Mouse (Mus musculus) olfactory bulb, adult 2 months (tissue): ENCODE data around the gene Tspyl1. TPM values are rescaled to one million over a fixed set of nuclear protein-coding genes. Genes with fewer than 3 reads are reported as not detected.
"Not testable (repeated sequence)": the region's sequence is repeated elsewhere in the genome, so short reads cannot be mapped to it uniquely, and the experiment has no call there.

ENCODE experiments used
- H3K27ac ChIP-seq: fragments of 200-500 bp; 2 replicates; pipeline ENCODE4 v1.5.1; 2012; ENCODE audit warnings: low read depth, low read length; ENCODE audit not compliant: insufficient read depth
- H3K4me1 ChIP-seq: fragments of 200-500 bp; 2 replicates; pipeline ENCODE4 v1.6.1; 2012; ENCODE audit warnings: low read length; ENCODE audit not compliant: control insufficient read depth, insufficient read depth
- H3K4me3 ChIP-seq: fragments of 200-500 bp; 2 replicates; pipeline ENCODE4 v1.5.1; 2012; ENCODE audit warnings: mild to moderate bottlenecking, low read depth, low read length, moderate library complexity; ENCODE audit not compliant: insufficient read depth
- CTCF ChIP-seq: fragments of 200-500 bp; IDR thresholded peaks from 2 replicates; pipeline ENCODE4 v1.5.1; 2012; ENCODE audit warnings: low read depth, mild to moderate bottlenecking, low read length, moderate library complexity; ENCODE audit not compliant: insufficient read depth
- POLR2A ChIP-seq: fragments of 200-500 bp; IDR thresholded peaks from 2 replicates; pipeline ENCODE4 v1.6.1; 2012; ENCODE audit warnings: mild to moderate bottlenecking, low read depth, low read length, moderate library complexity; ENCODE audit not compliant: insufficient read depth
- WGBS: fragments of 180-500 bp; shearing (Covaris S2); methylation state at CpG from one replicate; pipeline ENCODE4 v1.1.7; 2018; 5-methylcytosine and 5-hydroxymethylcytosine counted together
- polyA plus RNA-seq: library from polyadenylated mRNA; stranded (reverse); fragments of >200 nt; gene quantifications from 2 replicates; pipeline ENCODE4 v1.2.4, GENCODE M21; 2012; ENCODE audit warnings: low replicate concordance; ENCODE audit not compliant: missing spikeins, insufficient read depth, insufficient read length

Tspyl1 gene
- polyA plus RNA-seq, 1 experiment: not detected

- TF ChIP-seq POLR2A (no peak), CTCF (no peak)
- H3K4me1 ChIP-seq: no peaks in the 10 kb centered on the region
- H3K4me3 ChIP-seq: no peak overlapping the region
- WGBS: 60% methylated on average over 2 of the region's 2 CpGs
- H3K27ac ChIP-seq: no peak overlapping the region
Observed at GRCm38 (mm10) chr10:34249594-34249993, 32.4 kb upstream of the Tspyl1 start.

GRCm38 (mm10) chr10:34252833-34253232 is 29.2 kb upstream of the Tspyl1 start:
- not testable (repeated sequence) for H3K27ac ChIP-seq, H3K4me1 ChIP-seq, H3K4me3 ChIP-seq
- 87% methylated on average over 9 of the region's 9 CpGs for WGBS

DNA sequence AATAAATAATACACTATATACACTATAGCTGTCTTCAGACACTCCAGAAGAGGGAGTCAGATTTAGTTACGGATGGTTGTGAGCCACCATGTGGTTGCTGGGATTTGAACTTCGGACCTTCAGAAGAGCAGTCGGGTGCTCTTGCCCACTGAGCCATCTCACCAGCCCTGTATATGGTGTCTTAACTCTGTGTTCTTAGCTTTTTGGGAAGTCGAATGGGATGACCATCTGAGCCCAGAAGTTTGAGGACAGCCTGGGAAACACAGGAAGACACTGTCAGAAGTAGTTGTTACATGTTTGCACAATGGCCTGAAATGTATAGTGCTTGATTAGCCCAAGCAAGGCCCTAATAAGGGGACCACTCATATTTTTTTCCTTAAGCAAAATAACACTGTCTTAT is 16.9 kb upstream of the Tspyl1 start:
- WGBS: 90% methylated on average over 4 of the region's 4 CpGs
- no peak overlapping the region for H3K4me3 ChIP-seq
- H3K27ac ChIP-seq: no peak overlapping the region
- H3K4me1 ChIP-seq: no peaks in the 10 kb centered on the region
- TF ChIP-seq POLR2A: no peak
- TF ChIP-seq CTCF: no peak

- no peak overlapping the region for H3K27ac ChIP-seq
- no peak overlapping the region for H3K4me3 ChIP-seq
- TF ChIP-seq POLR2A (no peak), CTCF (no peak)
- H3K4me1 ChIP-seq: no peaks in the 10 kb centered on the region
- WGBS: 79% methylated on average over 5 of the region's 5 CpGs
Observed at GRCm38 (mm10) chr10:34267312-34268070, 14.5 kb upstream of the Tspyl1 start.

DNA sequence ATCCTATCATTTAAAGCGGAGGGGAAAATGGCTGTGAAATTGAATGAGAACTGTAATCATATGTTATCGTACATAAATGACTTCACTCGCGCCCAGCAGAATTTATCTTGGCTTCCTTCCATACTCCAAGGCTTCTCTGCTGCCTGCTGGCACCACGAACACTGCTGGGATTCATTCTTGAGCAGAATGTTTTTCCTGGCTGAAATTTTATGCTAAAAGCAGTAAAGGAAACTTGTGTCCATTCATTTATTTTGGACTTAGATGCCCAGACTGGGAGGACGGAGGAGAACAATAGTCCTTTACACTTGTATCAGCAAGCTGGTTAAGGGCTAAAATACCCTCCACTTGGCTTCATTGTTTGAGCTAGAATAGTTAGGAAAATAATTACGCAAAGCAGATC is 10.3 kb upstream of the Tspyl1 start:
- H3K4me1 ChIP-seq: no peaks in the 10 kb centered on the region
- H3K4me3 ChIP-seq: no peak overlapping the region
- WGBS: 22% methylated on average over 7 of the region's 7 CpGs
- TF ChIP-seq POLR2A: no peak
- no peak for TF ChIP-seq CTCF
- H3K27ac ChIP-seq: no peak overlapping the region

GRCm38 (mm10) chr10:34280591-34281175 is 1.3 kb upstream of the Tspyl1 start:
- no peak overlapping the region for H3K27ac ChIP-seq
- WGBS: 13% methylated on average over 13 of the region's 13 CpGs
- no peak for TF ChIP-seq CTCF
- TF ChIP-seq POLR2A: no peak

GRCm38 (mm10) chr10:34281211-34281961 is 604 bp upstream of the Tspyl1 start:
- H3K4me3 ChIP-seq: peak overlapping the region; percentile 94
- whole genome bisulfite sequencing: 10% methylated on average over 14 of the region's 14 CpGs
- H3K27ac ChIP-seq: peak overlapping the region; percentile 88
- TF ChIP-seq CTCF (no peak), POLR2A (no peak)
- H3K4me1 ChIP-seq: peaks cover 2% of the 10 kb centered on the region; the same call in 1 of the 2 replicates

More at GRCm38 (mm10) chr10:34280591-34281175, 1.3 kb upstream of the Tspyl1 start:
- Histone ChIP-seq H3K4me3 (no peak overlapping the region), H3K4me1 (peaks cover 2% of the 10 kb centered on the region; the same call in 1 of the 2 replicates)

DNA sequence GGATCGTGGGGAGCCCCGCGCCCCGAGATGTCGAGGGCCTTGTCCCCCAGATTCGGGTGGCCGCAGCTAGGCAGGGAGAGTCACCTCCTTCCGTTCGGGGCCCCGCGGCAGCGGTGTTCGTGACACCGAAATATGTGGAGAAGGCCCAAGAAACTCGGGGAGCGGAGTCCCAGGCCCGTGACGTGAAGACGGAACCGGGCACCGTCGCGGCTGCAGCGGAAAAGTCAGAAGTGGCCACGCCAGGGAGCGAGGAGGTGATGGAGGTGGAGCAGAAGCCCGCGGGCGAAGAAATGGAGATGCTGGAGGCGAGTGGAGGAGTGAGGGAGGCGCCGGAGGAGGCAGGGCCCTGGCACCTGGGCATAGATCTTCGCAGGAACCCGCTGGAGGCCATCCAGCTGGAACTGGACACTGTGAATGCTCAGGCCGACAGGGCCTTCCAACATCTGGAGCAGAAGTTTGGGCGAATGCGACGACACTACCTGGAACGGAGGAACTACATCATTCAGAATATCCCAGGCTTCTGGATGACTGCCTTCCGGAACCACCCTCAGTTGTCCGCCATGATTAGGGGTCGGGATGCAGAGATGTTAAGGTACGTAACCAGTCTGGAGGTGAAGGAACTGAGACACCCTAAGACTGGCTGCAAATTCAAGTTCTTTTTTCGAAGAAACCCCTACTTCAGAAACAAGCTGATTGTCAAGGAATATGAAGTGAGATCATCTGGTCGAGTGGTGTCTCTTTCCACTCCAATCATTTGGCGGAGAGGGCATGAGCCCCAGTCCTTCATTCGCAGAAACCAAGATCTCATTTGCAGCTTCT is 639 bp downstream of the Tspyl1 start:
- WGBS: 2% methylated on average over 47 of the region's 47 CpGs
- peak overlapping the region; percentile 80 for H3K27ac ChIP-seq
- H3K4me1 ChIP-seq: peaks cover 2% of the 10 kb centered on the region; the same call in 1 of the 2 replicates
- TF ChIP-seq POLR2A (no peak; the same call in 1 of the 2 replicates), CTCF (no peak)
- H3K4me3 ChIP-seq: peak overlapping the region; percentile 94
